Mouse (Mus musculus) gastrocnemius, postnatal 4 days (tissue): ENCODE results near the gene Trmt5. TPM values are rescaled to one million over a fixed set of nuclear protein-coding genes. Genes with fewer than 3 reads are reported as not detected.

Experiments used
- DNase-seq, 2 experiments: peaks; one replicate each; pipeline ENCODE4 v3.0.0; 2021 to 2022; ENCODE audit warnings: low spot score in 2 of 2, mixed read lengths in 2 of 2
- long read RNA-seq, 2 experiments: library from polyadenylated mRNA; stranded (forward); transcript quantifications; one replicate each; pipeline ENCODE4 v2.0.0; 2021
- total RNA-seq, 2 experiments: library from RNA; stranded (reverse); gene quantifications; 2 replicates each; pipeline ENCODE4 v1.2.3; 2021

Gene Trmt5
- total RNA-seq, result 10 to 100 TPM; 12.1 to 14.8 TPM
- long read RNA-seq, experiment 1, transcript Trmt5-201 (5 exons, 2,066 nt), result major isoform, 7 of 11 reads
- long read RNA-seq, experiment 1, partial matches to known transcripts, result 3 of 11 reads
- long read RNA-seq, experiment 1, other reads (novel, unspliced or antisense), result 1 of 11 reads
- long read RNA-seq, experiment 2, transcript Trmt5-201 (5 exons, 2,066 nt), result major isoform, 5 of 10 reads
- long read RNA-seq, experiment 2, partial matches to known transcripts, result 0 of 10 reads
- long read RNA-seq, experiment 2, other reads (novel, unspliced or antisense), result 5 of 10 reads

- DNase-seq, result peak; percentile 80 to 94
These were observed at the start of gene Trmt5, which contains the start of gene Slc38a6 for GRCm38 (mm10) chr12:73286287-73287092. Gene Trmt5 (minus strand): TSS chr12:73286710. Gene Slc38a6 (plus strand): TSS chr12:73286779.

- peak in 1 of 2 experiments; percentile 51 for DNase-seq
These were observed 47.6 kb upstream of the Trmt5 start for GRCm38 (mm10) chr12:73334051-73334551.

- no peak for DNase-seq
These were observed 46.2 kb upstream of the Trmt5 start for GRCm38 (mm10) chr12:73332701-73333100.

GRCm38 (mm10) chr12:73330236-73330635 is 43.7 kb upstream of the Trmt5 start:
- no peak for DNase-seq

- no peak for DNase-seq
These were observed 42.1 kb upstream of the Trmt5 start for GRCm38 (mm10) chr12:73328448-73329167.

- DNase-seq, result no peak
These were observed 40.9 kb upstream of the Trmt5 start for GRCm38 (mm10) chr12:73327381-73327780.

- DNase-seq, result no peak
These were observed 39.1 kb upstream of the Trmt5 start for GRCm38 (mm10) chr12:73325617-73326016.

GRCm38 (mm10) chr12:73325181-73325580 is 38.7 kb upstream of the Trmt5 start:
- no peak for DNase-seq

- peak in 1 of 2 experiments; percentile 37 for DNase-seq
These were observed 38.2 kb upstream of the Trmt5 start for GRCm38 (mm10) chr12:73324742-73325141.

GRCm38 (mm10) chr12:73324180-73324586 is 37.7 kb upstream of the Trmt5 start:
- no peak for DNase-seq

- no peak for DNase-seq
These were observed 31.5 kb upstream of the Trmt5 start for GRCm38 (mm10) chr12:73317706-73318686.

- DNase-seq, result no peak
These were observed 22.2 kb upstream of the Trmt5 start for GRCm38 (mm10) chr12:73308711-73309110.

- no peak for DNase-seq
These were observed 21.2 kb upstream of the Trmt5 start for GRCm38 (mm10) chr12:73307750-73308149.

- no peak for DNase-seq
These were observed 18.1 kb upstream of the Trmt5 start for GRCm38 (mm10) chr12:73304636-73305035.

GRCm38 (mm10) chr12:73300531-73300930 is 14.0 kb upstream of the Trmt5 start:
- DNase-seq, result no peak

GRCm38 (mm10) chr12:73298621-73299020 is 12.1 kb upstream of the Trmt5 start:
- no peak for DNase-seq

GRCm38 (mm10) chr12:73295505-73296140 is 9.1 kb upstream of the Trmt5 start:
- DNase-seq, result no peak

- DNase-seq, result no peak
These were observed 8.4 kb upstream of the Trmt5 start for GRCm38 (mm10) chr12:73294884-73295283.

- DNase-seq, result no peak
These were observed 2.1 kb upstream of the Trmt5 start for GRCm38 (mm10) chr12:73288626-73289025.

- DNase-seq, result no peak
These were observed 1.1 kb upstream of the Trmt5 start for GRCm38 (mm10) chr12:73287609-73288008.
